Mouse (Mus musculus): ENCODE measurements around the gene Clstn3.
"Not testable (repeated sequence)": the region's sequence is repeated elsewhere in the genome, so short reads cannot be mapped to it uniquely, and the experiment has no call there.

Gene Clstn3

GRCm38 (mm10) chr6:124481571-124481970 lies 17.0 kb upstream of the Clstn3 start:
- in situ Hi-C loops (cut with MboI; ENCODE audit: unreplicated experiment in 2 of 2): no loop called here

- in situ Hi-C loops (cut with MboI; ENCODE audit: unreplicated experiment in 2 of 2): no loop called here
These were observed 15.7 kb upstream of the Clstn3 start for GRCm38 (mm10) chr6:124480295-124480694.

- in situ Hi-C loops (cut with MboI; ENCODE audit: unreplicated experiment in 2 of 2): no loop called here
These were observed 15.0 kb upstream of the Clstn3 start for GRCm38 (mm10) chr6:124479573-124479930.

GRCm38 (mm10) chr6:124478874-124479572 lies 14.4 kb upstream of the Clstn3 start:
- in situ Hi-C loops (cut with MboI; ENCODE audit: unreplicated experiment in 2 of 2): no loop called here

- in situ Hi-C loops (cut with MboI; ENCODE audit: unreplicated experiment in 2 of 2): no loop called here
These were observed 13.5 kb upstream of the Clstn3 start for GRCm38 (mm10) chr6:124477922-124478651.

- in situ Hi-C loops (cut with MboI; ENCODE audit: unreplicated experiment in 2 of 2): no loop called here
These were observed 12.6 kb upstream of the Clstn3 start for GRCm38 (mm10) chr6:124477221-124477655.

- in situ Hi-C loops (cut with MboI; ENCODE audit: unreplicated experiment in 2 of 2): no loop called here
These were observed 12.2 kb upstream of the Clstn3 start for GRCm38 (mm10) chr6:124476796-124477195.

GRCm38 (mm10) chr6:124476216-124476615 lies 11.6 kb upstream of the Clstn3 start:
- in situ Hi-C loops (cut with MboI; ENCODE audit: unreplicated experiment in 2 of 2): no loop called here

- in situ Hi-C loops (cut with MboI; ENCODE audit: unreplicated experiment in 2 of 2): not testable (repeated sequence)
These were observed 10.9 kb upstream of the Clstn3 start for GRCm38 (mm10) chr6:124475335-124476075.

GRCm38 (mm10) chr6:124474621-124475020 lies 10.0 kb upstream of the Clstn3 start:
- in situ Hi-C loops (cut with MboI; ENCODE audit: unreplicated experiment in 2 of 2): no loop called here

GRCm38 (mm10) chr6:124472801-124473200 lies 8.2 kb upstream of the Clstn3 start:
- in situ Hi-C loops (cut with MboI; ENCODE audit: unreplicated experiment in 2 of 2): no loop called here

GRCm38 (mm10) chr6:124471783-124472638 lies 7.4 kb upstream of the Clstn3 start:
- in situ Hi-C loops (cut with MboI; ENCODE audit: unreplicated experiment in 2 of 2): not testable (repeated sequence)

GRCm38 (mm10) chr6:124471121-124471520 lies 6.5 kb upstream of the Clstn3 start:
- in situ Hi-C loops (cut with MboI; ENCODE audit: unreplicated experiment in 2 of 2): no loop called here

GRCm38 (mm10) chr6:124465729-124466128 lies 1.1 kb upstream of the Clstn3 start:
- in situ Hi-C loops (cut with MboI; ENCODE audit: unreplicated experiment in 2 of 2): no loop called here

GRCm38 (mm10) chr6:124465299-124465698 lies 705 bp upstream of the Clstn3 start:
- in situ Hi-C loops (cut with MboI; ENCODE audit: unreplicated experiment in 2 of 2): no loop called here

- in situ Hi-C loops (cut with MboI; ENCODE audit: unreplicated experiment in 2 of 2): no loop called here
These were observed 708 bp downstream of the Clstn3 start for GRCm38 (mm10) chr6:124463881-124464291.

GRCm38 (mm10) chr6:124459388-124459787 lies 5.2 kb downstream of the Clstn3 start:
- in situ Hi-C loops (cut with MboI; ENCODE audit: unreplicated experiment in 2 of 2): no loop called here

GRCm38 (mm10) chr6:124458505-124458904 lies 6.1 kb downstream of the Clstn3 start:
- in situ Hi-C loops (cut with MboI; ENCODE audit: unreplicated experiment in 2 of 2): no loop called here

GRCm38 (mm10) chr6:124457827-124458226 lies 6.8 kb downstream of the Clstn3 start:
- in situ Hi-C loops (cut with MboI; ENCODE audit: unreplicated experiment in 2 of 2): no loop called here

- in situ Hi-C loops (cut with MboI; ENCODE audit: unreplicated experiment in 2 of 2): no loop called here
These were observed 8.4 kb downstream of the Clstn3 start for GRCm38 (mm10) chr6:124456243-124456642.

Data from v-Abl transformed pro-B cells (cell line).